Mouse (Mus musculus): Measurements from ENCODE around the gene Clec1b.

GRCm38 (mm10) chr6:129349524-129350352 is 47.4 kb upstream of the Clec1b start:
- TF ChIP-seq POLR2A (IDR thresholded peaks at IDR 0.05; ENCODE audit: borderline replicate concordance, extremely low read depth, insufficient read depth, insufficient read length, poor library complexity, severe bottlenecking) (no peak), CTCF (IDR thresholded peaks at IDR 0.05; ENCODE audit: borderline replicate concordance, extremely low read depth, insufficient read depth, insufficient read length) (no peak)
